Mouse (Mus musculus): ENCODE data around the gene Slco3a1. TPM values are rescaled to one million over a fixed set of nuclear protein-coding genes. Genes with fewer than 3 reads are reported as not detected.

Gene Slco3a1
- polyA plus RNA-seq, 1 experiment from 2014 or later = 19.8 TPM

DNA sequence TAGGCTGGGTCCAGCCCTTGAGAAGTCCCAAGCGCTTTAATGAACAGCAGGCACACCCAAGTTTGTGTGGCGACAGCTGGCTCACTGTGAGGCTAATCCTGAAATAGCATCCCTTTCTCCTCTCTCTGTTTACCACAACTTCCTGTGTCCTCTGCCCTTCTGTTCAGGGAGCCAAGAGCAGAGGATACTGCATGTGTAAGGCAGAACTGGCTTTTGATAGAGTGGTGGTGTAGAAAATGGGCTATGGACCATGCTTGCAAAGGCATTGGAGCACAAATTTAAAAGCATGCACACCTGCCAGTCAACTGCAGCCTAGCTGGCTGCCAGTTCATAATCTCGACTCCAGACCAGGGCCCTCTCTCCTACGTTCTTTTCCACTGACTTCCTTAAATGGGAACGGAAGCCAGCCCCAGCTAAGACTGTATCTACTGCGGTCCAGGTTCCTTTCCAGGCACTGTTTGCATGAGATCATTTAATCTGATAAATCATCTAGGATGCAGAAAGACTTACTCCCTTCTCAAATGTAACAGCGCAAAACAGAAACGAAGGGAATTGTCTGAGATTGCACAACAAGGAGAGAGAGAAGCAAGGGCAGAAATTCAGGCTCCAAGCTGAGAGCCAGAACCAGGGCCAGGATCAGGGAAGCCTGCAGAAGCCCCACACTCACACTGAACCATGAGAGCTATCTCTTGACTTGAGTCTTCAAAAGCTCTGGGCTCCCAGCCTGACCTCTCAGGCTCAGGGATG, 95.9 kb downstream of the Slco3a1 start:
- Histone ChIP-seq H3K9ac (ENCODE audit: low read depth, low read length) (no peak overlapping the region), H3K4me2 (ENCODE audit: low read length) (no peak overlapping the region), H3K36me3 (ENCODE audit: insufficient read depth, low read length) (no peaks in the 10 kb centered on the region), H3K9me3 (replicated peaks; ENCODE audit: low read length) (no peaks in the 10 kb centered on the region), H3K4me3 (replicated peaks; ENCODE audit: low read depth, low read length) (no peak overlapping the region), H3K4me1 (replicated peaks; ENCODE audit: insufficient read depth, low read length) (peaks cover 15% of the 10 kb centered on the region), H3K27me3 (ENCODE audit: insufficient read depth, low read length) (no peaks in the 10 kb centered on the region), H3K27ac (peak overlapping the region; percentile 75)
- ATAC-seq (replicated peaks; ENCODE audit: low FRiP score, low read depth) (no peak), DNase-seq (ENCODE audit: low spot score) (peak; percentile 74)
- WGBS = 31% methylated on average over 8 of the region's 8 CpGs
- TF ChIP-seq CTCF (IDR thresholded peaks at IDR 0.05; ENCODE audit: low read depth) = no peak

DNA sequence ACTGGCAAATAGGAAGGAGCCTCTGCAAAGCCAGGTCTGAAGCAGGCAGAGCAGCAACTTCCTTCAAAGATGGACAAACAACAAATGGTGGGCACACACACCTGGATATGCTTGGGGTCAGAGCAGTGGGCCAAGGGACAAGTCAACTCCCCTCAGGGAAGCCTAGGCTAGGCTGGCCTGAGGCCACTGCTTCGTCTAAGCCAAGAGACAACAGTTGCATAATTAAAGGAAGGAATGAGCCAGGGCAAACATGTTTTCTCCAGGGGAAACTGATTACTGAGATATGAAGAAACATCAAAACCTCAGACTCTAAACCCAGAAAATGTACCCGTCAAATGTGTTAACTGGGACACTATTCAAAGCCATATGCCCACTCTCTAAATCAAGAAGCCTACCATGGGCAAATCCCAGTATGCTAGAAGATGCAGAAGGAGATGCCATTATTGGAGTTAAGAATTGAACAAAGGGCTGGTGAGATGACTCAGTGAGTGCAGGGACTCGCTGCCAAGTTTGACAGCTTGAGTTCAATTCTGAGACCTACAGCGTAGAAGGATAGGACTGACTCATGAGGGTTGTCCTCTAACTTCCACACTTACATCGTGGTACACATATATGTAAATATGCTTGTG, 97.1 kb downstream of the Slco3a1 start:
- H3K27ac ChIP-seq = no peak overlapping the region
- H3K9me3 ChIP-seq (replicated peaks; ENCODE audit: low read length) = no peaks in the 10 kb centered on the region
- no peak for TF ChIP-seq CTCF (IDR thresholded peaks at IDR 0.05; ENCODE audit: low read depth)
- no peak overlapping the region for H3K4me3 ChIP-seq (replicated peaks; ENCODE audit: low read depth, low read length)
- WGBS = 87% methylated on average over 5 of the region's 5 CpGs
- no peak for ATAC-seq (replicated peaks; ENCODE audit: low FRiP score, low read depth)
- peaks cover 15% of the 10 kb centered on the region for H3K4me1 ChIP-seq (replicated peaks; ENCODE audit: insufficient read depth, low read length)
- no peaks in the 10 kb centered on the region for H3K27me3 ChIP-seq (ENCODE audit: insufficient read depth, low read length)
- H3K9ac ChIP-seq (ENCODE audit: low read depth, low read length) = no peak overlapping the region
- no peak for DNase-seq (ENCODE audit: low spot score)
- H3K36me3 ChIP-seq (ENCODE audit: insufficient read depth, low read length) = no peaks in the 10 kb centered on the region
- H3K4me2 ChIP-seq (ENCODE audit: low read length) = no peak overlapping the region

DNA sequence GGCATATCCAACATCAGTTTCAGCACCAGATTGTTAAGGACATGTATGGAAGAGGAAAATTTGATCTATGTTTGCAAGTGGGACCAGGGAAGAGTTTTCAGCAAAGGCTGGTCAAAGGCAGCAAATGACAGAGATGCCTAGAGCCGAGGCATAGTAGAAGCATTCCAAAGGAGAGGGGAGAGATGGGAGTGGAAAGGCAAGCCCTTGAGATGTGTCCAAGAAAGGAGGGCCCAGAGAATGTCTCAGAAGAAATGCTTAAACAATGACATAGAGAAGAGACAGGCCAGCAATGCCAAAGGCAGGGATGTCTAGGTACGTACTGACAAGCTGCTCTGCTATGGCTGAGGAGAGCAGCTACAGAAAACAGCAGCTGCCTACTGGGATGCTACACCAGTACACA, 97.8 kb downstream of the Slco3a1 start:
- Histone ChIP-seq H3K4me1 (replicated peaks; ENCODE audit: insufficient read depth, low read length) (peaks cover 15% of the 10 kb centered on the region), H3K9me3 (replicated peaks; ENCODE audit: low read length) (no peaks in the 10 kb centered on the region), H3K4me3 (replicated peaks; ENCODE audit: low read depth, low read length) (no peak overlapping the region), H3K27me3 (ENCODE audit: insufficient read depth, low read length) (no peaks in the 10 kb centered on the region), H3K9ac (ENCODE audit: low read depth, low read length) (no peak overlapping the region), H3K36me3 (ENCODE audit: insufficient read depth, low read length) (no peaks in the 10 kb centered on the region), H3K4me2 (ENCODE audit: low read length) (no peak overlapping the region), H3K27ac (no peak overlapping the region)
- TF ChIP-seq CTCF (IDR thresholded peaks at IDR 0.05; ENCODE audit: low read depth) = no peak
- DNase-seq (ENCODE audit: low spot score) = no peak
- ATAC-seq (replicated peaks; ENCODE audit: low FRiP score, low read depth) = no peak
- 63% methylated on average over 2 of the region's 2 CpGs for WGBS

DNA sequence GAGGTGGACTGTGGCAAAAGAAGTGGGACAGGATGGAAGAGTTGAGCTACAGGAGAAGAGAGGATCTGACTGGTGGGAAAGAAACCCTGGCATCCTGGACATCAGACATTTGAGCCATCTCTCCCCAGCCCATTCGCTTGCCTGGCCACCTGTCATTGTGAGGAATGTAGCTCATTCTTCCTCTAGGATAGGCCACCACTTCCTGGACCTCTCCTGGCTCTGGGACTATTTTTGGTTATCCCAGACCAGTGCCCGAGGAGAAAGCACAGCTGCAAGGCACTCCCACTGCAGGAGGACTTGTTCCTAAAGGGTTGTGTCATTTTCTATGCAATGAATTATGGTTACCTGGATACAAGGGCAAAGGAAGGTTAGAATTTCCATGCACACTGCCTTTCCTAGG, 103.5 kb downstream of the Slco3a1 start:
- Histone ChIP-seq H3K27ac (no peak overlapping the region), H3K9ac (ENCODE audit: low read depth, low read length) (no peak overlapping the region), H3K9me3 (replicated peaks; ENCODE audit: low read length) (no peaks in the 10 kb centered on the region), H3K4me1 (replicated peaks; ENCODE audit: insufficient read depth, low read length) (no peaks in the 10 kb centered on the region), H3K36me3 (ENCODE audit: insufficient read depth, low read length) (no peaks in the 10 kb centered on the region), H3K4me3 (replicated peaks; ENCODE audit: low read depth, low read length) (no peak overlapping the region), H3K4me2 (ENCODE audit: low read length) (no peak overlapping the region), H3K27me3 (ENCODE audit: insufficient read depth, low read length) (no peaks in the 10 kb centered on the region)
- 37% methylated on average over 2 of the region's 2 CpGs for WGBS
- ATAC-seq (replicated peaks; ENCODE audit: low FRiP score, low read depth) (no peak), DNase-seq (ENCODE audit: low spot score) (no peak)
- no peak for TF ChIP-seq CTCF (IDR thresholded peaks at IDR 0.05; ENCODE audit: low read depth)

DNA sequence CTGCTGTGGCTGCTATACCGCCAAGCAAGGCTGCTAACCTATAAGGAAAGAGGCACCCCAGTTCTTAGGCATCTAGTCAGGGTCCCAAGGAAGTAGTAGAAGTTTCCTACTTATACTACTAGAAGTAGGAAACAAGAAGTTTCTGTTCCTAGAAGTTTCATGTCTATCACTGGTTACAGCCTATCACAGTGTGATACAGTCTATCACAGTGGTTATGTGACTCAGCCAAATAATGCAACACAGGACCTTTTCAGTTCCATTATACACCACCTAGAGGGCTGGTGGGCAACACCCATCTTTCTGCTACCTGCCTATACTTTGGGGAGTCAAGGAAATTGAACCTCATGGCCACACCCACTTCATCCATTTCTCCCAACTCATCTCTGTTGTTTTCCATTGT, 104.8 kb downstream of the Slco3a1 start:
- no peak overlapping the region for H3K4me3 ChIP-seq (replicated peaks; ENCODE audit: low read depth, low read length)
- no peak overlapping the region for H3K27ac ChIP-seq
- no peaks in the 10 kb centered on the region for H3K36me3 ChIP-seq (ENCODE audit: insufficient read depth, low read length)
- DNase-seq (ENCODE audit: low spot score) (no peak), ATAC-seq (replicated peaks; ENCODE audit: low FRiP score, low read depth) (no peak)
- H3K27me3 ChIP-seq (ENCODE audit: insufficient read depth, low read length) = no peaks in the 10 kb centered on the region
- no peak for TF ChIP-seq CTCF (IDR thresholded peaks at IDR 0.05; ENCODE audit: low read depth)
- no peak overlapping the region for H3K4me2 ChIP-seq (ENCODE audit: low read length)
- H3K4me1 ChIP-seq (replicated peaks; ENCODE audit: insufficient read depth, low read length) = no peaks in the 10 kb centered on the region
- no peaks in the 10 kb centered on the region for H3K9me3 ChIP-seq (replicated peaks; ENCODE audit: low read length)
- no peak overlapping the region for H3K9ac ChIP-seq (ENCODE audit: low read depth, low read length)
- 81% methylated on average over 1 of the region's 1 CpGs for WGBS

DNA sequence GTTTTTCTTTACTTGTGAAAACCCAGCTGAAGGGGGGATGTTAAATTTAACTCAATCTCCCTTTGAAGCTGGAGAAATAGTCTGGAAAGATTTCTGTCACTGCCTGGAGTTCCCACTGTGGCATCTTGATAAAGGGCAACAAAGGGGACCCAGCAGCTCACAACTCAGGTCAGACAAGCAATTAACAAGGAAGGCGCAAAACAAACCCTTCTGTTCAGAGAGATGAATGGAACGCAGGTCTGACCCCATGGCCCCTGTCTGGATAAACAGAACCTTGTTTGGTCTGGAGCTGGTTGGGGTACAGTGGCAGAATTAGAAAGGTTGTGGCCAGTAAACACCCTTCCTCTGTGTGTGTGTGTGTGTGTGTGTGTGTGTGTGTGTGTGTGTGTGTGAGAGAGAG, 106.8 kb downstream of the Slco3a1 start:
- H3K9ac ChIP-seq (ENCODE audit: low read depth, low read length) = no peak overlapping the region
- H3K9me3 ChIP-seq (replicated peaks; ENCODE audit: low read length) = no peaks in the 10 kb centered on the region
- no peak overlapping the region for H3K4me2 ChIP-seq (ENCODE audit: low read length)
- H3K27ac ChIP-seq = no peak overlapping the region
- no peaks in the 10 kb centered on the region for H3K4me1 ChIP-seq (replicated peaks; ENCODE audit: insufficient read depth, low read length)
- TF ChIP-seq CTCF (IDR thresholded peaks at IDR 0.05; ENCODE audit: low read depth) = no peak
- no peak for ATAC-seq (replicated peaks; ENCODE audit: low FRiP score, low read depth)
- no peak for DNase-seq (ENCODE audit: low spot score)
- no peaks in the 10 kb centered on the region for H3K36me3 ChIP-seq (ENCODE audit: insufficient read depth, low read length)
- H3K4me3 ChIP-seq (replicated peaks; ENCODE audit: low read depth, low read length) = no peak overlapping the region
- H3K27me3 ChIP-seq (ENCODE audit: insufficient read depth, low read length) = no peaks in the 10 kb centered on the region
- WGBS = 11% methylated on average over 2 of the region's 2 CpGs

Measured in kidney, postnatal 0 days (tissue).